Mouse (Mus musculus): ENCODE measurements around the gene Scd3.
"Not testable (repeated sequence)": the region's sequence is repeated elsewhere in the genome, so short reads cannot be mapped to it uniquely, and the experiment has no call there.

The Scd3 gene

GRCm38 (mm10) chr19:44264226-44264625 lies 61.2 kb downstream of the Scd3 start:
- in situ Hi-C loops (cut with MboI; ENCODE audit: low pct_unique_long_range_greater_than_20kb in 1 of 2, low sequenced_read_pairs in 2 of 2, unreplicated experiment in 1 of 2) = no loop called here

- in situ Hi-C loops (cut with MboI; ENCODE audit: low pct_unique_long_range_greater_than_20kb in 1 of 2, low sequenced_read_pairs in 2 of 2, unreplicated experiment in 1 of 2) = no loop called here
Measured at GRCm38 (mm10) chr19:44265300-44265699, 62.2 kb downstream of the Scd3 start.

- in situ Hi-C loops (cut with MboI; ENCODE audit: low pct_unique_long_range_greater_than_20kb in 1 of 2, low sequenced_read_pairs in 2 of 2, unreplicated experiment in 1 of 2) = no loop called here
Measured at GRCm38 (mm10) chr19:44265911-44266337, 62.9 kb downstream of the Scd3 start.

GRCm38 (mm10) chr19:44266458-44266823 lies 63.4 kb downstream of the Scd3 start:
- in situ Hi-C loops (cut with MboI; ENCODE audit: low pct_unique_long_range_greater_than_20kb in 1 of 2, low sequenced_read_pairs in 2 of 2, unreplicated experiment in 1 of 2) = no loop called here

GRCm38 (mm10) chr19:44266824-44267498 lies 63.9 kb downstream of the Scd3 start:
- in situ Hi-C loops (cut with MboI; ENCODE audit: low pct_unique_long_range_greater_than_20kb in 1 of 2, low sequenced_read_pairs in 2 of 2, unreplicated experiment in 1 of 2) = no loop called here

GRCm38 (mm10) chr19:44267499-44268002 lies 64.5 kb downstream of the Scd3 start:
- in situ Hi-C loops (cut with MboI; ENCODE audit: low pct_unique_long_range_greater_than_20kb in 1 of 2, low sequenced_read_pairs in 2 of 2, unreplicated experiment in 1 of 2) = no loop called here

GRCm38 (mm10) chr19:44273711-44274110 lies 70.6 kb downstream of the Scd3 start:
- in situ Hi-C loops (cut with MboI; ENCODE audit: low pct_unique_long_range_greater_than_20kb in 1 of 2, low sequenced_read_pairs in 2 of 2, unreplicated experiment in 1 of 2) = no loop called here

- in situ Hi-C loops (cut with MboI; ENCODE audit: low pct_unique_long_range_greater_than_20kb in 1 of 2, low sequenced_read_pairs in 2 of 2, unreplicated experiment in 1 of 2) = no loop called here
Measured at GRCm38 (mm10) chr19:44274452-44274851, 71.4 kb downstream of the Scd3 start.

- in situ Hi-C loops (cut with MboI; ENCODE audit: low pct_unique_long_range_greater_than_20kb in 1 of 2, low sequenced_read_pairs in 2 of 2, unreplicated experiment in 1 of 2) = no loop called here
Measured at GRCm38 (mm10) chr19:44275418-44275817, 72.3 kb downstream of the Scd3 start.

GRCm38 (mm10) chr19:44276861-44277260 lies 73.8 kb downstream of the Scd3 start:
- in situ Hi-C loops (cut with MboI; ENCODE audit: low pct_unique_long_range_greater_than_20kb in 1 of 2, low sequenced_read_pairs in 2 of 2, unreplicated experiment in 1 of 2) = no loop called here

GRCm38 (mm10) chr19:44277931-44278330 lies 74.9 kb downstream of the Scd3 start:
- in situ Hi-C loops (cut with MboI; ENCODE audit: low pct_unique_long_range_greater_than_20kb in 1 of 2, low sequenced_read_pairs in 2 of 2, unreplicated experiment in 1 of 2) = no loop called here

GRCm38 (mm10) chr19:44280755-44281154 lies 77.7 kb downstream of the Scd3 start:
- in situ Hi-C loops (cut with MboI; ENCODE audit: low pct_unique_long_range_greater_than_20kb in 1 of 2, low sequenced_read_pairs in 2 of 2, unreplicated experiment in 1 of 2) = no loop called here

GRCm38 (mm10) chr19:44281825-44282447 lies 78.9 kb downstream of the Scd3 start:
- in situ Hi-C loops (cut with MboI; ENCODE audit: low pct_unique_long_range_greater_than_20kb in 1 of 2, low sequenced_read_pairs in 2 of 2, unreplicated experiment in 1 of 2) = not testable (repeated sequence)

GRCm38 (mm10) chr19:44282534-44283156 lies 79.6 kb downstream of the Scd3 start:
- in situ Hi-C loops (cut with MboI; ENCODE audit: low pct_unique_long_range_greater_than_20kb in 1 of 2, low sequenced_read_pairs in 2 of 2, unreplicated experiment in 1 of 2) = no loop called here

- in situ Hi-C loops (cut with MboI; ENCODE audit: low pct_unique_long_range_greater_than_20kb in 1 of 2, low sequenced_read_pairs in 2 of 2, unreplicated experiment in 1 of 2) = no loop called here
Measured at GRCm38 (mm10) chr19:44283157-44284024, 80.3 kb downstream of the Scd3 start.

GRCm38 (mm10) chr19:44284025-44284695 lies 81.1 kb downstream of the Scd3 start:
- in situ Hi-C loops (cut with MboI; ENCODE audit: low pct_unique_long_range_greater_than_20kb in 1 of 2, low sequenced_read_pairs in 2 of 2, unreplicated experiment in 1 of 2) = no loop called here

GRCm38 (mm10) chr19:44284723-44285122 lies 81.7 kb downstream of the Scd3 start:
- in situ Hi-C loops (cut with MboI; ENCODE audit: low pct_unique_long_range_greater_than_20kb in 1 of 2, low sequenced_read_pairs in 2 of 2, unreplicated experiment in 1 of 2) = no loop called here

- in situ Hi-C loops (cut with MboI; ENCODE audit: low pct_unique_long_range_greater_than_20kb in 1 of 2, low sequenced_read_pairs in 2 of 2, unreplicated experiment in 1 of 2) = no loop called here
Measured at GRCm38 (mm10) chr19:44285554-44285953, 82.5 kb downstream of the Scd3 start.
